Mouse (Mus musculus): ENCODE measurements around the gene Itm2c. TPM values are rescaled to one million over a fixed set of nuclear protein-coding genes. Genes with fewer than 3 reads are reported as not detected.

Itm2c gene
- polyA plus RNA-seq, 1 experiment from 2014 or later, result 169 TPM

DNA sequence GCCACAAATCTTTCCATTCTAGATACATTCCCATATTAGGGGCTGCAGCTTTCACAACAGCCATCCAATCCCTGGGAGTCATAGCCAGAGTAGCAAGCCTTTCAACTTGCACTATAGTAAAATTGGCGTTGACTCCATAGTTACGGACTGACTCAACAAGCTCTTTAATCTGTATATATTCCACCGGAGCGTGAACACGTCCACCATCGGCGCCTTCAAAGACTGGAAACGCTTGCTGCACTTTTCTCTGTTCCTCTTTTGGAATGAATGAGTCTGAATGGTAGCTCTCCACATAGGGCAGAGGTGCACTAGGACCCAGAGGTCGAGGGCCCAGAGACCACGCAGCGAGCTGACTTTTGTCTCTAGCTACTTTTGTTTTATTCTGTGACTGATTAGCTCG, 12.1 kb upstream of the Itm2c start:
- ATAC-seq (ENCODE audit: low FRiP score), result no peak
- no peak overlapping the region for H3K4me2 ChIP-seq (replicated peaks)
- no peaks in the 10 kb centered on the region for H3K36me3 ChIP-seq
- WGBS, result 92% methylated on average over 12 of the region's 12 CpGs
- no peaks in the 10 kb centered on the region for H3K4me1 ChIP-seq
- H3K27me3 ChIP-seq, result no peaks in the 10 kb centered on the region
- no peak overlapping the region for H3K9ac ChIP-seq
- H3K4me3 ChIP-seq, result no peak overlapping the region
- H3K9me3 ChIP-seq (replicated peaks), result peaks cover 35% of the 10 kb centered on the region
- no peak overlapping the region for H3K27ac ChIP-seq

DNA sequence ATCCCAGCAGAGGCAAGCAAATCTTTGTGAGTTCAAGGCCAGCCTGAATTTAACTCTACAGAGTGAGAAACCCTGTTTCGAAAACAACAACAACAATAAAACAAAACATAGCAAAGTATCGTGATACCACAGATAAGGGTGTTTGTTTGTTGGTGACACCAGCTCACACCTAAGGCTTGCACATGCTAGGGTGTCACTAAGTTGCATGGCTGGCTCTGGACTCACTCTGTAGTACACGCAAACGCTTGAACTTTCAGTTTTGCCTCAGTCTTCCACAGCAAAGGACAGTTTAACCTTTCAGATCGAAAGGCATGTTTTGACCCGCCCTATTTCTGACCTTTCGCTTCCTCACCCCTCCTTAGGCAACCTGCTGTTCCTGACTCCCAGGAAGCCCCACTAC, 6.9 kb upstream of the Itm2c start:
- H3K27me3 ChIP-seq, result no peaks in the 10 kb centered on the region
- no peak overlapping the region for H3K9ac ChIP-seq
- no peak overlapping the region for H3K4me3 ChIP-seq
- 92% methylated on average over 7 of the region's 7 CpGs for WGBS
- no peak for ATAC-seq (ENCODE audit: low FRiP score)
- no peaks in the 10 kb centered on the region for H3K4me1 ChIP-seq
- H3K36me3 ChIP-seq, result no peaks in the 10 kb centered on the region
- H3K27ac ChIP-seq, result no peak overlapping the region
- peaks cover 15% of the 10 kb centered on the region for H3K9me3 ChIP-seq (replicated peaks)
- no peak overlapping the region for H3K4me2 ChIP-seq (replicated peaks)

- H3K9ac ChIP-seq, result peak overlapping the region; percentile 92
- peak overlapping the region; percentile 85 for H3K4me3 ChIP-seq
- H3K4me2 ChIP-seq (replicated peaks), result peak overlapping the region; percentile 80
- no peaks in the 10 kb centered on the region for H3K9me3 ChIP-seq (replicated peaks)
- H3K27me3 ChIP-seq, result no peaks in the 10 kb centered on the region
- no peaks in the 10 kb centered on the region for H3K36me3 ChIP-seq
- ATAC-seq (ENCODE audit: low FRiP score), result peak; percentile 62
- WGBS, result under 1% methylated on average over 30 of the region's 30 CpGs
- peak overlapping the region; percentile 91 for H3K27ac ChIP-seq
- H3K4me1 ChIP-seq, result peaks cover 49% of the 10 kb centered on the region
Observed at GRCm38 (mm10) chr1:85894748-85895360, 773 bp downstream of the Itm2c start.

DNA sequence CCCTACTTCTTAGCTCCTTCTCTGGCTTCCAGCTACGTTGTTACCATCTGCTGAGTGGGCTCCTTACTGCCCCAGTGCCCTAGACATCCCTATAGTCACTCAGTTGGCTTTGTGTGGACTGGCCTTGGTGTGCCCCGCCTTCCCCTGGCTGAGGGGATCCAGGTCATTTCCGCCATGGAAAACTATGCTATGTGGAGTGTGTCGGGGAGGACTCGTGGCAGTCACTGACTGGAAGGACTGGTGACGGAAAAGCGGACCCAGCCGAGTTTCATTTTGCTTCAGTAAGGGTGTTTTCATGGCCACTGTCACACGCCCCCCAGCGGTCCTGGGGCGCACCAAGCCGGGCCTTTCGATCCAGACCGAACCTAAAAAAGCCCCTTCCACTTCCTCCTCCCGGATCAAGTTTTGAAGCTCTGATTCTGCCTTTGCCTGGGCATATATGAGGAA, 1.3 kb downstream of the Itm2c start:
- H3K27me3 ChIP-seq, result no peaks in the 10 kb centered on the region
- peak; percentile 32 for ATAC-seq (ENCODE audit: low FRiP score)
- peak overlapping the region; percentile 85 for H3K4me3 ChIP-seq
- H3K27ac ChIP-seq, result peak overlapping the region; percentile 91
- 4% methylated on average over 15 of the region's 15 CpGs for WGBS
- no peaks in the 10 kb centered on the region for H3K36me3 ChIP-seq
- H3K4me2 ChIP-seq (replicated peaks), result peak overlapping the region; percentile 80
- no peaks in the 10 kb centered on the region for H3K9me3 ChIP-seq (replicated peaks)
- H3K9ac ChIP-seq, result peak overlapping the region; percentile 92
- H3K4me1 ChIP-seq, result peaks cover 54% of the 10 kb centered on the region

- Histone ChIP-seq H3K27ac (peak overlapping the region; percentile 91; the same call in 1 of the 2 replicates), H3K9ac (peak overlapping the region; percentile 92; the same call in 1 of the 2 replicates), H3K4me2 (replicated peaks) (peak overlapping the region; percentile 80), H3K9me3 (replicated peaks) (no peaks in the 10 kb centered on the region), H3K4me3 (peak overlapping the region; percentile 85), H3K36me3 (no peaks in the 10 kb centered on the region), H3K4me1 (peaks cover 61% of the 10 kb centered on the region), H3K27me3 (no peaks in the 10 kb centered on the region)
- no peak for ATAC-seq (ENCODE audit: low FRiP score)
- WGBS, result 58% methylated on average over 5 of the region's 5 CpGs
Observed at GRCm38 (mm10) chr1:85896110-85896509, 2.0 kb downstream of the Itm2c start.

DNA sequence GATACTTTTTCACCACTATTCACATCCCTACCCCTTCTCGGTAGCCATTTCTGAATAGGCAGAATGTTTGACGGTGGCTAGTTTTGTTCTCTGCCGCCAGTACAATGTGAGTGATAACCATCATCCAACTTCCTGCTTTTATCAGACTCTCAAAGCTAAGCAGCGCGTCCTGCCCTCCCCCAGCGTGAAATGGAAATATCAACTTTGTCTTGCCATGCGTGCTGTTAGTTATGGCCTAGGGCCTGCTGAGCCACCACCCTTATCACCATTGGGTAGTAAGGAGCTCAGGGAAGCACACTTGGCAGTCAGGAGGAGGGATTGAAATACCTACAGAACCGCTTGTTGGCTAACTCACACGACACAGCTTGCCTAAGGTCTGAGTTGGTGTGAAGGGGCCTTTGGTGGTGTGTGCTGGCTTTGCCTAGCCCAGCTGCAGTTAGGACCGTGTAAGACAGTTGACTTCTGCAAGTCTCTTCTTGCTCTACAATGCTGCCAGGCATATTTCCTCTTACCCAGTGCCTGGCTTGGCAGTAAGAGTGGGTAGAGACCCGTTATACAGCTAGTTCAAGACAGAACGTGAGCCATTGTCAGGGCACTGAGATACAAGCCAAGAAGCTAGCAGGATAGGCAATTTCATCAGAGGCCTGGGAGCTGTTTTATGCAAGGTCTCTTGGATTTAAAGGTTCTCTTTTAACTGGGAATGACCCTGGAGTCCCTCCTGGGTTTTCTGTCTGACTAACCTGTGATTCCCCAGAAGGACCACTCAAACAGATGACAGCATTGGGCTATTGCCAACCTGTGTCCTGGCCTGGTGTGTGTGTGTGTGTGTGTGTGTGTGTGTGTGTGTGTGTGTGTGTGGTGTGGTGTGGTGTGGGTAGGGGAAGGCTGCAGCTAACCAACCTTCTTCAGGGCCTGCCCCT, 3.0 kb downstream of the Itm2c start:
- peaks cover 70% of the 10 kb centered on the region for H3K4me1 ChIP-seq
- no peaks in the 10 kb centered on the region for H3K9me3 ChIP-seq (replicated peaks)
- no peak overlapping the region for H3K4me3 ChIP-seq
- H3K27ac ChIP-seq, result 0 out of 2 replicates have a peak overlapping the region, but pooled peaks have one; percentile 17
- WGBS, result 64% methylated on average over 12 of the region's 12 CpGs
- H3K36me3 ChIP-seq, result no peaks in the 10 kb centered on the region
- H3K27me3 ChIP-seq, result no peaks in the 10 kb centered on the region
- peak overlapping the region; percentile 13; the same call in 1 of the 2 replicates for H3K9ac ChIP-seq
- ATAC-seq (ENCODE audit: low FRiP score), result no peak
- H3K4me2 ChIP-seq (replicated peaks), result peak overlapping the region; percentile 80

GRCm38 (mm10) chr1:85897901-85898760, 4.0 kb downstream of the Itm2c start:
- Histone ChIP-seq H3K27ac (peak overlapping the region; percentile 64), H3K9me3 (replicated peaks) (no peaks in the 10 kb centered on the region), H3K36me3 (peaks cover 4% of the 10 kb centered on the region), H3K4me1 (peaks cover 81% of the 10 kb centered on the region), H3K9ac (peak overlapping the region; percentile 29), H3K27me3 (no peaks in the 10 kb centered on the region), H3K4me2 (replicated peaks) (peak overlapping the region; percentile 80), H3K4me3 (no peak overlapping the region)
- 30% methylated on average over 8 of the region's 8 CpGs for WGBS
- no peak for ATAC-seq (ENCODE audit: low FRiP score)

- ATAC-seq (ENCODE audit: low FRiP score), result no peak
- WGBS, result 27% methylated on average over 12 of the region's 12 CpGs
- no peak overlapping the region for H3K4me3 ChIP-seq
- H3K4me2 ChIP-seq (replicated peaks), result peak overlapping the region; percentile 80
- peak overlapping the region; percentile 29 for H3K9ac ChIP-seq
- peaks cover 11% of the 10 kb centered on the region for H3K36me3 ChIP-seq
- H3K27me3 ChIP-seq, result no peaks in the 10 kb centered on the region
- H3K9me3 ChIP-seq (replicated peaks), result no peaks in the 10 kb centered on the region
- H3K27ac ChIP-seq, result peak overlapping the region; percentile 64
- H3K4me1 ChIP-seq, result peaks cover 81% of the 10 kb centered on the region
Observed at GRCm38 (mm10) chr1:85898761-85899387, 4.8 kb downstream of the Itm2c start.

DNA sequence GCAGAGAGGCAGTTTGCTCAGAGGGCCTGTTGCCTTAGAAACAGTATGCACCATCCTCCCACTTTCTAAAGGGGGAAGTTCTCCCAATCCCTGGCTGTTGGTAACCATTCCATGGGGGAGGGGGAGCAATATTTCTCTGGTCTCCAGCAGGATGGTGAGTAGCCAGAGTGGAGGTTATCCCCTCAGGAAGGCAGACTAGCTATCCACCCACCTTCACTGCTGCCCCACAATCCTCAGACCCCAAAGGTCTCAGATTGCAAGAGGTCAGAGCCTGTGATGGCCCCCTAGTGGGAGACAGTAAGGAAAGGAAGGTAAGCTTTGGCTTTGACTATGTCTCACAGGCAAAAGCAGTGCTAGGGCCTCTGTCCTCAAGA, 5.3 kb downstream of the Itm2c start:
- Histone ChIP-seq H3K27me3 (no peaks in the 10 kb centered on the region), H3K9me3 (replicated peaks) (no peaks in the 10 kb centered on the region), H3K4me3 (no peak overlapping the region), H3K27ac (peak overlapping the region; percentile 64; the same call in 1 of the 2 replicates), H3K4me1 (peaks cover 79% of the 10 kb centered on the region), H3K9ac (no peak overlapping the region), H3K4me2 (replicated peaks) (no peak overlapping the region), H3K36me3 (peaks cover 15% of the 10 kb centered on the region)
- ATAC-seq (ENCODE audit: low FRiP score), result no peak

GRCm38 (mm10) chr1:85900521-85901333, 6.6 kb downstream of the Itm2c start:
- 74% methylated on average over 7 of the region's 7 CpGs for WGBS
- H3K4me2 ChIP-seq (replicated peaks), result no peak overlapping the region
- no peak for ATAC-seq (ENCODE audit: low FRiP score)
- H3K4me1 ChIP-seq, result peaks cover 73% of the 10 kb centered on the region
- no peaks in the 10 kb centered on the region for H3K27me3 ChIP-seq
- peaks cover 28% of the 10 kb centered on the region for H3K36me3 ChIP-seq
- no peak overlapping the region for H3K4me3 ChIP-seq
- H3K27ac ChIP-seq, result no peak overlapping the region
- no peaks in the 10 kb centered on the region for H3K9me3 ChIP-seq (replicated peaks)
- no peak overlapping the region for H3K9ac ChIP-seq

DNA sequence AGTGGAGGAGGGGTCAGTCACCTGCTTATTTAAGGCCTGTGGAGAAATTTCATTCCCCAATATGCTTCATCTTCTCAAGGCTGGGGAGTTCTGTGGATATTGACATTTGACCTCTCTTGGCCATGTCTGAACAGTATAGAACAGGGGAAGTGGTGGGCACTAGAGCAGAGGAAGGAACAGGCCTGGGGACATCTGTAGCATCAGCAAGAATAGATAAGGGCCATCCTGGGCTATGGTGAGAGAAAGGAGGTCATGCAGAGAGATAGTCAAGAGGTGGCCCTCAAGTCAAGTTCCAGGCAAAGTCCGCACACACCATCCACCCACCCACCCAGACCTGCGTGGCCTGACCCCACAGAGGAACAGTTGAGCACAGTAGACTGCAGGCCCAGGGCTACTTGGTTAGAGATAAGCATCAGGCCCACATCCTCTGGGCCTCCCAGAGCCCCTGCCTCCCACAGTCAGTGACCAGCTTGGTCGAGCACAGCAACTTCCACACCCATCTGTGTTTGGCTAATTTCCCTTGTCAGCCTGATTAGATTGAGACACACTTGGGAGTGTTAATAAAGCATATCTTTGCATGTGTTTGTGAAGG, 7.5 kb downstream of the Itm2c start:
- Histone ChIP-seq H3K9me3 (replicated peaks) (no peaks in the 10 kb centered on the region), H3K27me3 (no peaks in the 10 kb centered on the region), H3K36me3 (peaks cover 37% of the 10 kb centered on the region), H3K4me2 (replicated peaks) (no peak overlapping the region), H3K9ac (no peak overlapping the region), H3K4me1 (peaks cover 64% of the 10 kb centered on the region), H3K27ac (peak overlapping the region; percentile 64), H3K4me3 (no peak overlapping the region)
- ATAC-seq (ENCODE audit: low FRiP score), result peak; percentile 79
- WGBS, result 60% methylated on average over 3 of the region's 3 CpGs
